Mouse (Mus musculus): ENCODE data around the gene Klhl3. TPM values are rescaled to one million over a fixed set of nuclear protein-coding genes. Genes with fewer than 3 reads are reported as not detected.

The Klhl3 gene
- polyA plus RNA-seq, 1 experiment from 2014 or later = 4.6 TPM

DNA sequence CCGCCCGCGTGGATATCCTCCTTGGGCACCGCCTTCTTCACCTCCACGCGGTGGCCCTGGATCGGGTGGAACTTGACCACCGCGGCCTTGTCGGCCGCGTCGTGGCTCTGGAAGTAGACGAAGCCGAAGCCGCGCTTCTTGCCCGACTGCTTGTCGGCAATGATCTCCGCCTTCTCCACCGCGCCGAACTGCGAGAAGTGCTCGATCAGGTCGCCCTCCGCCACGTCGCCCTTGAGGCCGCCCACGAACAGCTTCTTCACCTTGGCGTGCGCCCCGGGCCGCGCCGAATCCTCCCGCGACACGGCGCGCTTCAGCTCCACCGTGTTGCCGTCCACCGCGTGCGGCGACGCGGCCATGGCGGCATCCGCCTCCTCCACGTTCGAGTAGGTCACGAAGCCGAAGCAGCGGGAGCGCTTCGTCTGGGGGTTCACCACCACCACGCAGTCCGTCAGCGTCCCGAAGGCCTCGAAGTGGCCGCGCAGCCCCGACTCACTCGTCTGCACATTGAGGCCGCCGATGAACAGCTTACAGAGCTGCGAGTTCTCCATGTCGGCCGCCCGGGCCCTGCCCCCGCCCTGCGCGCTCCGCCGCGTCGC is 14.5 kb upstream of the Klhl3 start:
- Histone ChIP-seq H3K36me3 (ENCODE audit: control insufficient read depth, insufficient read depth, low read length) (peaks cover 5% of the 10 kb centered on the region; the same call in 1 of the 2 replicates), H3K9ac (ENCODE audit: low read length) (peak overlapping the region; percentile 99), H3K9me3 (ENCODE audit: control insufficient read depth, low read length) (no peaks in the 10 kb centered on the region), H3K4me3 (ENCODE audit: low read length) (peak overlapping the region; percentile 97), H3K27me3 (ENCODE audit: control insufficient read depth, insufficient read depth, low read depth, low read length) (no peaks in the 10 kb centered on the region), H3K4me1 (replicated peaks; ENCODE audit: control insufficient read depth, insufficient read depth, low read length) (peaks cover 31% of the 10 kb centered on the region), H3K4me2 (ENCODE audit: low read depth, low read length) (peak overlapping the region; percentile 78), H3K27ac (ENCODE audit: low read length) (peak overlapping the region; percentile 99)
- peak; percentile 37 for ATAC-seq (ENCODE audit: low read depth)
- under 1% methylated on average over 78 of the region's 81 CpGs for WGBS

DNA sequence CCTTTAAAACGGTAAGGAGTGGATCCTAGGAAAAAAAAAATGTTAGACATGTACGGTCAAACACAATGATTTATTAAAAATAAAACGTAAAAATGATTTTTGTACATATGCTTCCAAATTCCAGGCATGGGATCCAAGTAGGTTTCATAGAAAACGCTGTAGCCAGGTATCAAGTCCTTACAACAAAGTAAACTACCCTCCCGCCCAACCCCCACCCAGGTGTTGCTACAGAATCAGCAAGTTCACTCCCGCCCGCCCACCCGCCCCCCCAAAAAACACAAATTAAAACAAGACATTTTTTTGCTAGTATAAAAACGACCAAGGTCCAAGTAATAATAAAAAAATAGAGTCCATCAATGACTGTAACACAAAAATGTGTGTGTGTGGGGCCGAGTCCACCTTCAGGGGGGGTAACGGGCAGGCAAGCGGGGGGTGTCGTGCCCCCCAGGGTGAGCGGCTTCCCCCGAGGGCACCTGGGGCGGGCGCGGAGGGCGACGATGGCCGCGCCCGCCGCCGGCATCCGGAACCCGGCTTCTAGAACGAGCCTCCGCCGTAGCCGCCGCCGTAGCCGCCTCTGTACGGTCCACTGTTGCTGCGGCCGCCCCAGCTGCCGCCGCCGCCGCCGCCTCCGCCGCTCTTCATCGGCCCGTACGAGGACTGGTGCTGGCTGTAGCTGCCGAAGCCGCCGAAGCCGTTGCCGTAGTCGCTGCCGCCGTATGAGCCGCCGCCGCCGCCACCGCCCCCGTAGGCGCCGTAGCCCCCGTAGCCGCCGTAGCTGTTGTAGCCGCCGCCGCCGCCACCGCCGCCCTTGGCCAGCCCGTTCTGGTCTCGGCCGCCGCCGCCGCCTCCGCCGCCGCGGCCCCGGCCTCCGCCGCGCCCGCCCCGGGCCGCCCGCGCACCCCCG is 13.7 kb upstream of the Klhl3 start:
- Histone ChIP-seq H3K27me3 (ENCODE audit: control insufficient read depth, insufficient read depth, low read depth, low read length) (no peaks in the 10 kb centered on the region), H3K4me1 (replicated peaks; ENCODE audit: control insufficient read depth, insufficient read depth, low read length) (peaks cover 37% of the 10 kb centered on the region), H3K4me2 (ENCODE audit: low read depth, low read length) (peak overlapping the region; percentile 78), H3K36me3 (ENCODE audit: control insufficient read depth, insufficient read depth, low read length) (peaks cover 5% of the 10 kb centered on the region; the same call in 1 of the 2 replicates), H3K27ac (ENCODE audit: low read length) (peak overlapping the region; percentile 99), H3K9ac (ENCODE audit: low read length) (peak overlapping the region; percentile 99), H3K9me3 (ENCODE audit: control insufficient read depth, low read length) (no peaks in the 10 kb centered on the region), H3K4me3 (ENCODE audit: low read length) (peak overlapping the region; percentile 97)
- under 1% methylated on average over 62 of the region's 92 CpGs for WGBS
- ATAC-seq (ENCODE audit: low read depth) = no peak

DNA sequence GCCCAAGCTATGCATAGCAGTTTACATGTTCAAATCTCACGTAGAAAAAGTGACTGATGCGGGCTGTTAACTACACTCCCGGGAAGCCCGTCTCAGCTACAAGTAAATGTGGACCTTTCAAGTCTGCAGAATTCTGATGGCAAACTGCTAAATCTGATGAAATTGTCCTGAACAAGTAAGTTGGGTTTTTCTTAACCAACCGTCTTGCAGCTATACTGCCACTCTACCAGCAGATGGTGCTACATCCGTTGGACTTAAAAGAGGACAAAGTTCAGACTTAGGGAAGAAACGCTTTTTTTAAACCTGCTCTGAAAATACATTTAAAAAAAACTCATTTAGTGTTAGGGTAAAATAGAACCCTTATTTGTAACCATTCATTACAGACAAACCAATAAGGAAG is 12.7 kb upstream of the Klhl3 start:
- Histone ChIP-seq H3K36me3 (ENCODE audit: control insufficient read depth, insufficient read depth, low read length) (peaks cover 5% of the 10 kb centered on the region; the same call in 1 of the 2 replicates), H3K9me3 (ENCODE audit: control insufficient read depth, low read length) (no peaks in the 10 kb centered on the region), H3K4me1 (replicated peaks; ENCODE audit: control insufficient read depth, insufficient read depth, low read length) (peaks cover 41% of the 10 kb centered on the region), H3K27me3 (ENCODE audit: control insufficient read depth, insufficient read depth, low read depth, low read length) (no peaks in the 10 kb centered on the region), H3K27ac (ENCODE audit: low read length) (no peak overlapping the region), H3K4me2 (ENCODE audit: low read depth, low read length) (peak overlapping the region; percentile 78), H3K4me3 (ENCODE audit: low read length) (peak overlapping the region; percentile 51), H3K9ac (ENCODE audit: low read length) (peak overlapping the region; percentile 57)
- WGBS = 14% methylated on average over 7 of the region's 7 CpGs
- ATAC-seq (ENCODE audit: low read depth) = no peak

DNA sequence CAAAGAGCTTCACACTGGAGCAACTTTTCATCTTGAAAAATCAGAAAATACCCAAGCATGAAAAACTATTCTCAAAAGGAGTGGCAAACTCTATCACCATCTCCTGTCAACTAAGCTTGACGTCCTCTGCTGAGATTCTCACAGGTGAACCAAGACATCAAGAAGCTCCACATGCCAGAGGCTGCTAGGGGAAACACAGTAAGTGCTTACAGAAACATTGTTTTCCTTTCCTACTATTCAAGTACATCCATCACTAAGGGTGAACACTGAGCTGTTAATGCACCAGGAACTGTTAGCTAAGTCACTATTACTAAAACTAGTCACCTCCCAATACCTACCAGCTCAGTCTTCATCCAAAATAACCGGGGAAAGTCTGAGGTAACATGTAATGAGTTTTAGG is 11.6 kb upstream of the Klhl3 start:
- no peak overlapping the region for H3K4me2 ChIP-seq (ENCODE audit: low read depth, low read length)
- 47% methylated on average over 2 of the region's 2 CpGs for WGBS
- H3K9ac ChIP-seq (ENCODE audit: low read length) = no peak overlapping the region
- ATAC-seq (ENCODE audit: low read depth) = no peak
- no peaks in the 10 kb centered on the region for H3K27me3 ChIP-seq (ENCODE audit: control insufficient read depth, insufficient read depth, low read depth, low read length)
- no peak overlapping the region for H3K27ac ChIP-seq (ENCODE audit: low read length)
- H3K4me1 ChIP-seq (replicated peaks; ENCODE audit: control insufficient read depth, insufficient read depth, low read length) = peaks cover 40% of the 10 kb centered on the region
- no peak overlapping the region for H3K4me3 ChIP-seq (ENCODE audit: low read length)
- H3K36me3 ChIP-seq (ENCODE audit: control insufficient read depth, insufficient read depth, low read length) = peaks cover 5% of the 10 kb centered on the region; the same call in 1 of the 2 replicates
- no peaks in the 10 kb centered on the region for H3K9me3 ChIP-seq (ENCODE audit: control insufficient read depth, low read length)

DNA sequence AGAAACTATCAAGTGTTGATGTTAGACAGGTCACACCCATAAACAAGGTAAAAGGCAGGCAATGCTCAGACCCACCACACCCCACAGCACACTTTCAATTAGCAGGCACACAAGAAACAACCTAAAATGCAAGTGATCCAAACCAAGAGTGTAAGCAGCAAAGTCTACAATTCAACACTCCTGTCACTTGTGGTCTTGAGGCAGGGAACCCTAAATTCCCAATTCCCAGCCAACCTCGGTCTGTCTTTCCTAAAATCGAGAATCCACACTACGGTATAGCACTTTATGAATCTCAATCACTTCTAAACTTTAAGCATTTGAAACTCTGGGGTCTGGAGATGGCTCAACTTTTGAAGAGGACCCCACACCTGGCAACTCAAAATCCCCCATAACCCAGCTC is 10.9 kb upstream of the Klhl3 start:
- Histone ChIP-seq H3K4me3 (ENCODE audit: low read length) (no peak overlapping the region), H3K27ac (ENCODE audit: low read length) (no peak overlapping the region; the same call in 1 of the 2 replicates), H3K4me1 (replicated peaks; ENCODE audit: control insufficient read depth, insufficient read depth, low read length) (peaks cover 38% of the 10 kb centered on the region), H3K4me2 (ENCODE audit: low read depth, low read length) (no peak overlapping the region), H3K9ac (ENCODE audit: low read length) (no peak overlapping the region), H3K9me3 (ENCODE audit: control insufficient read depth, low read length) (no peaks in the 10 kb centered on the region), H3K36me3 (ENCODE audit: control insufficient read depth, insufficient read depth, low read length) (peaks cover 5% of the 10 kb centered on the region; the same call in 1 of the 2 replicates), H3K27me3 (ENCODE audit: control insufficient read depth, insufficient read depth, low read depth, low read length) (no peaks in the 10 kb centered on the region)
- ATAC-seq (ENCODE audit: low read depth) = no peak
- 71% methylated on average over 3 of the region's 3 CpGs for WGBS

DNA sequence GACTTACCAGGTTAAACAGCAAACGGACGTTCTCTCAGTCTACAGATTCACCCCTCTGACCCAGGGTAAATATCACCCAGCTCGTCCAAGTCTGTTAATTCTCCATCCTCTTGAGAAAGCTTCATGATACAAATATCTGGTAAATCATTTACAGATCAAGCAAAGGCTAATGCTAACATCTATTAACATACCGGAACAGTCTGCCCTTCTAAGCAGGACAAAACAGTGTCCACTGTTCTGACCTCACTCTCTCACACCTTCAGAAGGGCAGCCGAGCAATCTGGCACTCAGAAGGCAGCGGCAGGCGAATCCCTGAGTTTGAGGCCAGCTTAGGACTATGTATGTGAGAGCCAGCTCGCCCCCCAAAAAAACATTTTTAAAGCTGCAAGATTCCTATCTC is 10.0 kb upstream of the Klhl3 start:
- ATAC-seq (ENCODE audit: low read depth) = no peak
- Histone ChIP-seq H3K4me1 (replicated peaks; ENCODE audit: control insufficient read depth, insufficient read depth, low read length) (peaks cover 38% of the 10 kb centered on the region), H3K4me2 (ENCODE audit: low read depth, low read length) (peak overlapping the region; percentile 33), H3K9ac (ENCODE audit: low read length) (no peak overlapping the region), H3K27ac (ENCODE audit: low read length) (peak overlapping the region; percentile 19), H3K9me3 (ENCODE audit: control insufficient read depth, low read length) (no peaks in the 10 kb centered on the region), H3K4me3 (ENCODE audit: low read length) (no peak overlapping the region), H3K36me3 (ENCODE audit: control insufficient read depth, insufficient read depth, low read length) (peaks cover 5% of the 10 kb centered on the region; the same call in 1 of the 2 replicates), H3K27me3 (ENCODE audit: control insufficient read depth, insufficient read depth, low read depth, low read length) (no peaks in the 10 kb centered on the region)
- WGBS = 27% methylated on average over 8 of the region's 8 CpGs

DNA sequence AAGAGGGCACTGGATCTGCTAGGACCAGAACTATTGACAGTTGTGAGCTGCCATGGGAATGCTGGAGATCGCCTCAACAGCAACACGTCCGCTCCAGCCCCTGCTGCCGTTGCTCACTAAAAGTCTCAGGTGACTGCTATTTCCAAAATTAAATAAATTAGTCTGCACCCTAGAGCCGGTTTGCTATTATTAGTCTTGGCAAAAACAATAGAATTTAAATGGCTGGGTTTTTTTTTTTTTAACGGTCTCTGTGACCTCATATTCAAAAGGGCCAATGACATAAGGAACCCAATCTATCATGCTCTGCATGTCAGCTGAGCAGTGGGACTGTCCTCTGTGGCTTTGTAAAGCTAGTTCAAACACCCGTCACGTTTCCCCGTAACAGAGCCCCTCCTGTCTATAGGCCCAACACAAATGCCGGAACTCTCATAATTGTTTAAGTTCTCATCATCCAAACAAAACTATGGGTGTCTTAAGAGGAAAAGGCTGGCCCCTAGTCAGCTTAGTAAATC is 9.4 kb upstream of the Klhl3 start:
- Histone ChIP-seq H3K36me3 (ENCODE audit: control insufficient read depth, insufficient read depth, low read length) (peaks cover 5% of the 10 kb centered on the region; the same call in 1 of the 2 replicates), H3K27me3 (ENCODE audit: control insufficient read depth, insufficient read depth, low read depth, low read length) (no peaks in the 10 kb centered on the region), H3K4me1 (replicated peaks; ENCODE audit: control insufficient read depth, insufficient read depth, low read length) (peaks cover 38% of the 10 kb centered on the region), H3K4me3 (ENCODE audit: low read length) (no peak overlapping the region), H3K4me2 (ENCODE audit: low read depth, low read length) (peak overlapping the region; percentile 33; the same call in 1 of the 2 replicates), H3K27ac (ENCODE audit: low read length) (peak overlapping the region; percentile 31), H3K9ac (ENCODE audit: low read length) (no peak overlapping the region), H3K9me3 (ENCODE audit: control insufficient read depth, low read length) (no peaks in the 10 kb centered on the region)
- 44% methylated on average over 10 of the region's 10 CpGs for WGBS
- no peak for ATAC-seq (ENCODE audit: low read depth)

DNA sequence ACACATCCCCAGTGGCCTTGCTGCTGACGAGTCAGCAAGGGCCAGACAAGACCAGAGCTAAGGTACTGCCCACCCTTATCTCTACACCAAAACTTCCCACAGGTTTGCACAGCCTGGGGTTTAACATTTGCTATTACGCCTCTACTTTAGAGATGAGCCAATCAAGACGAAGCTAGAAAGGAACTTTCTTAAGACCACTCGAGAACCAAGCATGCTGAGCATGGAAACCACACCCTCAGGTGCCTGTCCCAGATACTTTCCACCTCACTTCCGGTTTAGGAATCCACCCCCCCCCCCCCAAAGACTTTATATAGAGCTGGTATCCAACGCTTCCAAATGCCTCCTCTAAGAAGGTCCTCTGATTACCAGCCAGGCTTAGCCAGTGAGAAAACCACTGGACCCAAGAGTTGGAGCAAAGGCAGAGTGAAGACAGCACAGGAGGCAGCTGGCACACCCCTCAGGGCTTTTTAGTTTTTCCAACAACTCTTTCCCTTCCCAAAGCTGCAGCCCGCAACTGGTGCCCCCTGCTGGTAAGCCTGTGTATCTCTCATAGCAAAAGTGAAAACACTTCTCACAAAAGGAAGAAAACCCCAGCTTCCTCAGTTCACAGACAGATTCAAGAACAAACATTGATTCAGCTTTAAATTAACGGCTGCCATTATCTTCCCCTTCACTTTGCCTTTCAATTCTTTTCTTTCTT is 4.1 kb upstream of the Klhl3 start:
- Histone ChIP-seq H3K27ac (ENCODE audit: low read length) (no peak overlapping the region), H3K4me3 (ENCODE audit: low read length) (no peak overlapping the region), H3K36me3 (ENCODE audit: control insufficient read depth, insufficient read depth, low read length) (no peaks in the 10 kb centered on the region), H3K4me1 (replicated peaks; ENCODE audit: control insufficient read depth, insufficient read depth, low read length) (peaks cover 22% of the 10 kb centered on the region), H3K27me3 (ENCODE audit: control insufficient read depth, insufficient read depth, low read depth, low read length) (no peaks in the 10 kb centered on the region), H3K9me3 (ENCODE audit: control insufficient read depth, low read length) (no peaks in the 10 kb centered on the region), H3K4me2 (ENCODE audit: low read depth, low read length) (no peak overlapping the region), H3K9ac (ENCODE audit: low read length) (no peak overlapping the region)
- ATAC-seq (ENCODE audit: low read depth) = no peak
- WGBS = 55% methylated on average over 8 of the region's 8 CpGs

DNA sequence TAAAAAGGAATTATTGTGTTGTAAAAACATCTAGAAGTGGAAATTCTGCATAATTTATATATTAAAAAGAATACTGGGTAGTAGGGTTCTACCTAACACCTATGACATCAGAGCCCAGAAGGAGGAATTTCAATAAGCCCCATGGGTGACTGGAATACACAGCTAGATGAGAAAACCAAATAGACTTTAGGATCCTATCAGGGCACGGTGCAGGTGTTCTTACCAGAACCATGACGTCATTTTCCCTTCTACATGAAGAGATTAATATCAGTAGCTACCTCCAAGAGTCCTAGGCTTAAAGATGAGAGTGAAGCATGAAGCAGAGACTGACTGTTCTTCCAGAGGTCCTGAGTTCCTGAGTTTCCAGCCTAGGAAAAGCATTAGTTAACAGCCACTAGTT is 3.4 kb upstream of the Klhl3 start:
- WGBS = 73% methylated on average over 2 of the region's 2 CpGs
- no peak for ATAC-seq (ENCODE audit: low read depth)
- Histone ChIP-seq H3K27ac (ENCODE audit: low read length) (no peak overlapping the region), H3K4me3 (ENCODE audit: low read length) (no peak overlapping the region), H3K9ac (ENCODE audit: low read length) (no peak overlapping the region), H3K36me3 (ENCODE audit: control insufficient read depth, insufficient read depth, low read length) (no peaks in the 10 kb centered on the region), H3K4me2 (ENCODE audit: low read depth, low read length) (no peak overlapping the region), H3K4me1 (replicated peaks; ENCODE audit: control insufficient read depth, insufficient read depth, low read length) (peaks cover 23% of the 10 kb centered on the region), H3K9me3 (ENCODE audit: control insufficient read depth, low read length) (no peaks in the 10 kb centered on the region), H3K27me3 (ENCODE audit: control insufficient read depth, insufficient read depth, low read depth, low read length) (no peaks in the 10 kb centered on the region)

Data from lung, embryonic 16.5 days (tissue).